Mouse (Mus musculus) stomach, postnatal 0 days (tissue): ENCODE data around the gene Tas1r2. TPM values are rescaled to one million over a fixed set of nuclear protein-coding genes. Genes with fewer than 3 reads are reported as not detected.
A peak's percentile ranks its signal among the peaks of the same experiment; 100 is the strongest.

ENCODE experiments used
- ATAC-seq: fragments of 200-750 bp; cut with Nextera tagmentation; 2 replicates; pipeline ENCODE4 v1.8.0; 2017; ENCODE audit not compliant: low FRiP score, low TSS enrichment
- DNase-seq: peaks from one replicate; pipeline ENCODE4 v3.0.0-alpha.2; 2016; ENCODE audit warnings: low spot score
- H3K27ac ChIP-seq: fragments of 300-500 bp; sonication (generic); replicated peaks from 2 replicates; pipeline ENCODE4 v1.5.1; 2014; ENCODE audit warnings: mild to moderate bottlenecking, control low read depth
- H3K27me3 ChIP-seq: fragments of 300-500 bp; sonication (generic); 2 replicates; pipeline ENCODE4 v1.6.1; 2014; ENCODE audit warnings: low read length; ENCODE audit not compliant: control insufficient read depth, insufficient read depth
- H3K36me3 ChIP-seq: fragments of 300-500 bp; sonication (generic); 2 replicates; pipeline ENCODE4 v1.6.1; 2014; ENCODE audit warnings: low read length, mixed read lengths; ENCODE audit not compliant: control insufficient read depth, insufficient read depth
- H3K4me1 ChIP-seq: fragments of 300-500 bp; sonication (generic); replicated peaks from 2 replicates; pipeline ENCODE4 v1.6.1; 2014; ENCODE audit warnings: antibody characterized with exemption; ENCODE audit not compliant: control insufficient read depth, insufficient read depth
- H3K4me2 ChIP-seq: fragments of 300-500 bp; sonication (generic); replicated peaks from 2 replicates; pipeline ENCODE4 v1.6.1; 2014; ENCODE audit warnings: low read depth, mild to moderate bottlenecking, control low read depth, moderate library complexity
- H3K4me3 ChIP-seq: fragments of 300-500 bp; sonication (generic); 2 replicates; pipeline ENCODE4 v1.5.1; 2014; ENCODE audit warnings: low read depth, low read length, control low read depth
- H3K9ac ChIP-seq: fragments of 300-500 bp; sonication (generic); 2 replicates; pipeline ENCODE4 v1.6.1; 2014; ENCODE audit warnings: mild to moderate bottlenecking, low read length, control low read depth, mixed read lengths
- H3K9me3 ChIP-seq: fragments of 300-500 bp; sonication (generic); 2 replicates; pipeline ENCODE4 v1.6.1; 2016; ENCODE audit warnings: low read length; ENCODE audit not compliant: control insufficient read depth
- CTCF ChIP-seq: IDR thresholded peaks from 2 replicates; pipeline ENCODE4 v1.5.1; 2016; ENCODE audit warnings: antibody characterized with exemption, low read depth, mild to moderate bottlenecking, moderate library complexity
- EP300 ChIP-seq: optimal IDR thresholded peaks from 2 replicates; pipeline ENCODE3; 2016; ENCODE audit warnings: antibody characterized with exemption
- WGBS: fragments of 180-500 bp; shearing (Covaris S2); extraction: QIAGEN DNeasy Blood & Tissue Kit; methylation state at CpG from one replicate; pipeline ENCODE4 v1.1.7; 2014; 5-methylcytosine and 5-hydroxymethylcytosine counted together
- polyA plus RNA-seq: library from polyadenylated mRNA; unstranded; fragments of >200 nt; fragmentation: Nextera tagmentation; extraction: Ambion mirVana; gene quantifications from 2 replicates; pipeline ENCODE4 v1.2.1, GENCODE M21; 2015

Tas1r2 gene
- polyA plus RNA-seq, 1 experiment from 2014 or later: not detected

DNA sequence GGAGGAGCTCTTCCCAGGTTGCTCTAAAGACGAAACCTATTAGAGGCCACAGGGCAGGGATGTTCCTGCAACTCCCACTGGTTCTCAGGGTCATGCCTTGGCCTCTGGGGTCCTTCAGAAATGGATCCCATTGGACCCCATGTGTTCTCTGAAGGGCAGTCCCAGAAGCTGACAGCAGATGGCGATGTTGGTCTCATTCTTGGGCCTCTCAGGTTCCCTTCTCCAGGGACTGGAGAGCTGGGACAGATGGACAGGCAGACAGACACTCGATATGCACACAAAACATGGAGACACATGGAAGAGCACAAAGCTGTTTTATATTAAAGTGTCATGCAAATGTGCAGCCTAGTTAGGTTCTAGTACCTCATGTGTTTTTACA is 31.3 kb downstream of the Tas1r2 start:
- H3K9me3 ChIP-seq: no peaks in the 10 kb centered on the region
- H3K27me3 ChIP-seq: no peaks in the 10 kb centered on the region
- ATAC-seq (no peak), DNase-seq (peak; percentile 71)
- no peaks in the 10 kb centered on the region for H3K36me3 ChIP-seq
- H3K9ac ChIP-seq: no peak overlapping the region
- no peaks in the 10 kb centered on the region for H3K4me1 ChIP-seq
- no peak overlapping the region for H3K4me3 ChIP-seq
- 18% methylated on average over 3 of the region's 3 CpGs for WGBS
- H3K4me2 ChIP-seq: no peak overlapping the region
- TF ChIP-seq EP300 (no peak), CTCF (peak; percentile 87)
- H3K27ac ChIP-seq: no peak overlapping the region

DNA sequence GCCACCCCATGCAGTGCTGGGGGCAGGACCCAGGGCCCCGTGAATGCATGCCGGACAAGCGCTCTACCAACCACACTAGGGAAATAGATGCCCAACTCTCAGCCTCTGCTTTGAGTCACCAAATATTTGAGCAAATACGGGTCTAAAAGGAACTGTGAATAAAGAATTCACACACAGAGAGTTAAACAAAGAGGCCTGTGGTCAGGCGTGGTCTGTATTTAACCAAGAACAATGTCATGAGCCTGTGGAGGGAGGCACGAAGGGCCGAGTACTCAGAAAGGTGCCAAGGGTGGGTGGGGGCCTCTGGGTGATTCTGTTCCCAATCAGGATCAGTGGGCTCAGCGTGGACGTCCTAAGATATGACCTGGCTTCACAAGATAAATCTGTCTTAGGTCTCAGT is 34.7 kb downstream of the Tas1r2 start:
- peak; percentile 56 for DNase-seq
- no peak overlapping the region for H3K4me2 ChIP-seq
- peak; percentile 72; the same call in 1 of the 2 replicates for ATAC-seq
- no peaks in the 10 kb centered on the region for H3K36me3 ChIP-seq
- no peak overlapping the region for H3K27ac ChIP-seq
- H3K9ac ChIP-seq: no peak overlapping the region
- no peak overlapping the region for H3K4me3 ChIP-seq
- H3K27me3 ChIP-seq: no peaks in the 10 kb centered on the region
- TF ChIP-seq EP300: no peak
- TF ChIP-seq CTCF: no peak
- 38% methylated on average over 9 of the region's 9 CpGs for WGBS
- H3K4me1 ChIP-seq: no peaks in the 10 kb centered on the region; the same call in 1 of the 2 replicates
- no peaks in the 10 kb centered on the region for H3K9me3 ChIP-seq

DNA sequence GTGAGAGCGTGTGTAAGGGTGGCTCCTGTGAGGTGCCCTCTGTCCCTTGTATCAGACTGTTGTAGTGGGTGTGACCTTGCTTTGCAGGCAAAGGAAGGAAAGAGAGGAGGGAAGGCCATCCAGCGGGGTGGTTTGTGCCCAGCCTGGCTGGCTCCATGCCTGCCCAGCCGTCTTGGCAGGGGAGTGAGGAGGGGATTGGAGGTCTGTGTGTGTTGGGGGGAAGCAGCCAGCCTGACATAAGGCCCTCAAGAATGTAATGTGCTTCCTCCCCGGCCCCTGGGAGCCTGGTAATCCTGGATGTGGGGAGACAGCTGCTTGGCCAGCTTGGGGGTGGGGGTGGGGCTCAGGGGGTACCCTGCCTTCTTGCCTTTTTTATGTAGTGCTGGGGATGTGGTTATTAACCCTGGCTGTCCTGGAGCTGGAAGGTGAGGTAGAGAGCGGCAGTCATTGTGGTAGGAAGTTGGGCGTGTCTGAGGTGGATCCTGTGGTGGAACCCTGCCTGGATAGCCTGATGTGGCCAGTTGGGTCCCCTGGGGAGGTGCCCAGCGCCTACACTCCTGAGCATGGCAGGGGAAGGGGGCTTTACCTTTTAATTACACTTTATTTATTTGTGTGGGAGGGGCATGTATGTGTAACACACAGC is 36.4 kb downstream of the Tas1r2 start:
- TF ChIP-seq EP300 (no peak), CTCF (no peak)
- Histone ChIP-seq H3K9ac (no peak overlapping the region), H3K4me3 (no peak overlapping the region), H3K4me2 (no peak overlapping the region), H3K36me3 (no peaks in the 10 kb centered on the region), H3K4me1 (no peaks in the 10 kb centered on the region; the same call in 1 of the 2 replicates), H3K9me3 (no peaks in the 10 kb centered on the region), H3K27me3 (no peaks in the 10 kb centered on the region), H3K27ac (no peak overlapping the region)
- 36% methylated on average over 7 of the region's 7 CpGs for WGBS
- ATAC-seq (no peak; the same call in 1 of the 2 replicates), DNase-seq (peak; percentile 25)

- DNase-seq: no peak
- 53% methylated on average over 5 of the region's 5 CpGs for WGBS
These were observed 40.0 kb downstream of the Tas1r2 start for GRCm38 (mm10) chr4:139693315-139693714.

GRCm38 (mm10) chr4:139697755-139698154 is 44.4 kb downstream of the Tas1r2 start:
- TF ChIP-seq EP300 (no peak), CTCF (no peak)
- no peak for DNase-seq
- no peaks in the 10 kb centered on the region for H3K4me1 ChIP-seq
- no peak overlapping the region for H3K9ac ChIP-seq
- no peaks in the 10 kb centered on the region for H3K9me3 ChIP-seq
- no peaks in the 10 kb centered on the region for H3K27me3 ChIP-seq
- no peak overlapping the region for H3K4me3 ChIP-seq
- ATAC-seq: no peak
- no peak overlapping the region for H3K4me2 ChIP-seq
- no peaks in the 10 kb centered on the region for H3K36me3 ChIP-seq
- H3K27ac ChIP-seq: no peak overlapping the region
- 15% methylated on average over 9 of the region's 9 CpGs for WGBS

More at GRCm38 (mm10) chr4:139693315-139693714, 40.0 kb downstream of the Tas1r2 start:
- Histone ChIP-seq H3K9ac (no peak overlapping the region), H3K27ac (no peak overlapping the region), H3K9me3 (no peaks in the 10 kb centered on the region), H3K4me1 (no peaks in the 10 kb centered on the region; the same call in 1 of the 2 replicates), H3K27me3 (no peaks in the 10 kb centered on the region), H3K4me3 (no peak overlapping the region), H3K4me2 (no peak overlapping the region), H3K36me3 (no peaks in the 10 kb centered on the region)
- TF ChIP-seq CTCF: no peak
- ATAC-seq: no peak

GRCm38 (mm10) chr4:139698602-139699001 is 45.3 kb downstream of the Tas1r2 start:
- Histone ChIP-seq H3K4me2 (no peak overlapping the region), H3K9me3 (no peaks in the 10 kb centered on the region), H3K36me3 (no peaks in the 10 kb centered on the region), H3K27ac (no peak overlapping the region), H3K9ac (no peak overlapping the region), H3K27me3 (no peaks in the 10 kb centered on the region), H3K4me3 (no peak overlapping the region), H3K4me1 (no peaks in the 10 kb centered on the region)
- TF ChIP-seq EP300 (no peak), CTCF (no peak)
- ATAC-seq (no peak), DNase-seq (no peak)
- WGBS: 44% methylated on average over 8 of the region's 8 CpGs
